Mouse (Mus musculus): ENCODE measurements at regions not wholly inside any gene's neighbourhood (a gene's known extent, or its start where the extent isn't known, plus 50 kb on each side); places are given as distances from the start of the nearest gene placed in this dataset.

- ATAC-seq (ENCODE audit: insufficient read depth, low FRiP score), result no peak
- WGBS, result 85% methylated on average over 5 of the region's 5 CpGs
- H3K4me3 ChIP-seq (replicated peaks; ENCODE audit: low read length), result no peak overlapping the region
- H3K4me1 ChIP-seq (ENCODE audit: control insufficient read depth, insufficient read depth, low read length), result no peaks in the 10 kb centered on the region
- no peak overlapping the region for H3K9ac ChIP-seq (ENCODE audit: low read length)
- H3K9me3 ChIP-seq (replicated peaks; ENCODE audit: control insufficient read depth, low read length), result no peaks in the 10 kb centered on the region
- H3K27ac ChIP-seq (ENCODE audit: low read length), result no peak overlapping the region
- H3K4me2 ChIP-seq (ENCODE audit: low read depth, low read length), result no peak overlapping the region
- H3K36me3 ChIP-seq (ENCODE audit: control insufficient read depth, insufficient read depth, low read length), result no peaks in the 10 kb centered on the region
- H3K27me3 ChIP-seq (ENCODE audit: control insufficient read depth, insufficient read depth, low read length), result no peaks in the 10 kb centered on the region
Measured at GRCm38 (mm10) chr8:92506906-92507305, 149.5 kb downstream of the Irx5 start.

GRCm38 (mm10) chr8:92515385-92515784, 158.0 kb downstream of the Irx5 start:
- no peak for ATAC-seq (ENCODE audit: insufficient read depth, low FRiP score)
- no peaks in the 10 kb centered on the region for H3K9me3 ChIP-seq (replicated peaks; ENCODE audit: control insufficient read depth, low read length)
- no peak overlapping the region for H3K4me3 ChIP-seq (replicated peaks; ENCODE audit: low read length)
- H3K4me2 ChIP-seq (ENCODE audit: low read depth, low read length), result no peak overlapping the region
- H3K4me1 ChIP-seq (ENCODE audit: control insufficient read depth, insufficient read depth, low read length), result no peaks in the 10 kb centered on the region
- H3K27ac ChIP-seq (ENCODE audit: low read length), result no peak overlapping the region
- H3K36me3 ChIP-seq (ENCODE audit: control insufficient read depth, insufficient read depth, low read length), result no peaks in the 10 kb centered on the region
- no peaks in the 10 kb centered on the region for H3K27me3 ChIP-seq (ENCODE audit: control insufficient read depth, insufficient read depth, low read length)
- H3K9ac ChIP-seq (ENCODE audit: low read length), result no peak overlapping the region
- 70% methylated on average over 2 of the region's 2 CpGs for WGBS

GRCm38 (mm10) chr8:92518031-92518430, 156.1 kb upstream of the Irx6 start:
- H3K4me3 ChIP-seq (replicated peaks; ENCODE audit: low read length), result no peak overlapping the region
- no peak overlapping the region for H3K27ac ChIP-seq (ENCODE audit: low read length)
- H3K4me2 ChIP-seq (ENCODE audit: low read depth, low read length), result no peak overlapping the region
- ATAC-seq (ENCODE audit: insufficient read depth, low FRiP score), result no peak
- no peaks in the 10 kb centered on the region for H3K4me1 ChIP-seq (ENCODE audit: control insufficient read depth, insufficient read depth, low read length)
- 81% methylated on average over 8 of the region's 8 CpGs for WGBS
- no peaks in the 10 kb centered on the region for H3K9me3 ChIP-seq (replicated peaks; ENCODE audit: control insufficient read depth, low read length)
- no peaks in the 10 kb centered on the region for H3K27me3 ChIP-seq (ENCODE audit: control insufficient read depth, insufficient read depth, low read length)
- H3K9ac ChIP-seq (ENCODE audit: low read length), result no peak overlapping the region
- no peaks in the 10 kb centered on the region for H3K36me3 ChIP-seq (ENCODE audit: control insufficient read depth, insufficient read depth, low read length)

- Histone ChIP-seq H3K36me3 (ENCODE audit: control insufficient read depth, insufficient read depth, low read length) (no peaks in the 10 kb centered on the region), H3K9me3 (replicated peaks; ENCODE audit: control insufficient read depth, low read length) (no peaks in the 10 kb centered on the region), H3K4me1 (ENCODE audit: control insufficient read depth, insufficient read depth, low read length) (no peaks in the 10 kb centered on the region), H3K4me2 (ENCODE audit: low read depth, low read length) (no peak overlapping the region), H3K27me3 (ENCODE audit: control insufficient read depth, insufficient read depth, low read length) (no peaks in the 10 kb centered on the region), H3K4me3 (replicated peaks; ENCODE audit: low read length) (no peak overlapping the region), H3K9ac (ENCODE audit: low read length) (no peak overlapping the region), H3K27ac (ENCODE audit: low read length) (no peak overlapping the region)
- 72% methylated on average over 3 of the region's 3 CpGs for WGBS
- no peak for ATAC-seq (ENCODE audit: insufficient read depth, low FRiP score)
Measured at GRCm38 (mm10) chr8:92518486-92518885, 155.6 kb upstream of the Irx6 start.

GRCm38 (mm10) chr8:92522519-92522918, 151.6 kb upstream of the Irx6 start:
- H3K27ac ChIP-seq (ENCODE audit: low read length), result no peak overlapping the region
- no peak for ATAC-seq (ENCODE audit: insufficient read depth, low FRiP score)
- H3K9ac ChIP-seq (ENCODE audit: low read length), result no peak overlapping the region

GRCm38 (mm10) chr8:92529756-92530155, 144.3 kb upstream of the Irx6 start:
- Histone ChIP-seq H3K4me3 (replicated peaks; ENCODE audit: low read length) (no peak overlapping the region), H3K27ac (ENCODE audit: low read length) (no peak overlapping the region), H3K36me3 (ENCODE audit: control insufficient read depth, insufficient read depth, low read length) (no peaks in the 10 kb centered on the region), H3K4me1 (ENCODE audit: control insufficient read depth, insufficient read depth, low read length) (no peaks in the 10 kb centered on the region), H3K9me3 (replicated peaks; ENCODE audit: control insufficient read depth, low read length) (no peaks in the 10 kb centered on the region), H3K27me3 (ENCODE audit: control insufficient read depth, insufficient read depth, low read length) (no peaks in the 10 kb centered on the region), H3K4me2 (ENCODE audit: low read depth, low read length) (no peak overlapping the region), H3K9ac (ENCODE audit: low read length) (no peak overlapping the region)
- ATAC-seq (ENCODE audit: insufficient read depth, low FRiP score), result no peak
- WGBS, result 70% methylated on average over 11 of the region's 11 CpGs

More at GRCm38 (mm10) chr8:92522519-92522918, 151.6 kb upstream of the Irx6 start:
- Histone ChIP-seq H3K36me3 (ENCODE audit: control insufficient read depth, insufficient read depth, low read length) (no peaks in the 10 kb centered on the region), H3K4me3 (replicated peaks; ENCODE audit: low read length) (no peak overlapping the region), H3K4me2 (ENCODE audit: low read depth, low read length) (no peak overlapping the region), H3K4me1 (ENCODE audit: control insufficient read depth, insufficient read depth, low read length) (no peaks in the 10 kb centered on the region), H3K9me3 (replicated peaks; ENCODE audit: control insufficient read depth, low read length) (no peaks in the 10 kb centered on the region), H3K27me3 (ENCODE audit: control insufficient read depth, insufficient read depth, low read length) (no peaks in the 10 kb centered on the region)
- WGBS, result 54% methylated on average over 6 of the region's 6 CpGs

GRCm38 (mm10) chr8:92540636-92541035, 133.5 kb upstream of the Irx6 start:
- ATAC-seq (ENCODE audit: insufficient read depth, low FRiP score), result no peak
- H3K4me1 ChIP-seq (ENCODE audit: control insufficient read depth, insufficient read depth, low read length), result no peaks in the 10 kb centered on the region
- H3K27ac ChIP-seq (ENCODE audit: low read length), result no peak overlapping the region
- H3K9ac ChIP-seq (ENCODE audit: low read length), result no peak overlapping the region
- no peaks in the 10 kb centered on the region for H3K27me3 ChIP-seq (ENCODE audit: control insufficient read depth, insufficient read depth, low read length)
- no peak overlapping the region for H3K4me3 ChIP-seq (replicated peaks; ENCODE audit: low read length)
- H3K9me3 ChIP-seq (replicated peaks; ENCODE audit: control insufficient read depth, low read length), result no peaks in the 10 kb centered on the region
- no peak overlapping the region for H3K4me2 ChIP-seq (ENCODE audit: low read depth, low read length)
- no peaks in the 10 kb centered on the region for H3K36me3 ChIP-seq (ENCODE audit: control insufficient read depth, insufficient read depth, low read length)
- WGBS, result 32% methylated on average over 2 of the region's 2 CpGs

- H3K27me3 ChIP-seq (ENCODE audit: control insufficient read depth, insufficient read depth, low read length), result no peaks in the 10 kb centered on the region
- no peak overlapping the region for H3K9ac ChIP-seq (ENCODE audit: low read length)
- H3K4me2 ChIP-seq (ENCODE audit: low read depth, low read length), result no peak overlapping the region
- WGBS, result 48% methylated on average over 17 of the region's 17 CpGs
- no peak overlapping the region for H3K27ac ChIP-seq (ENCODE audit: low read length)
- ATAC-seq (ENCODE audit: insufficient read depth, low FRiP score), result no peak
- no peaks in the 10 kb centered on the region for H3K9me3 ChIP-seq (replicated peaks; ENCODE audit: control insufficient read depth, low read length)
- no peaks in the 10 kb centered on the region for H3K36me3 ChIP-seq (ENCODE audit: control insufficient read depth, insufficient read depth, low read length)
- H3K4me1 ChIP-seq (ENCODE audit: control insufficient read depth, insufficient read depth, low read length), result no peaks in the 10 kb centered on the region
- no peak overlapping the region for H3K4me3 ChIP-seq (replicated peaks; ENCODE audit: low read length)
Measured at GRCm38 (mm10) chr8:92545347-92546059, 128.6 kb upstream of the Irx6 start.

- ATAC-seq (ENCODE audit: insufficient read depth, low FRiP score), result no peak
- H3K27ac ChIP-seq (ENCODE audit: low read length), result no peak overlapping the region
- no peak overlapping the region for H3K4me3 ChIP-seq (replicated peaks; ENCODE audit: low read length)
- no peak overlapping the region for H3K9ac ChIP-seq (ENCODE audit: low read length)
- H3K4me2 ChIP-seq (ENCODE audit: low read depth, low read length), result no peak overlapping the region
- WGBS, result 79% methylated on average over 12 of the region's 12 CpGs
- H3K4me1 ChIP-seq (ENCODE audit: control insufficient read depth, insufficient read depth, low read length), result no peaks in the 10 kb centered on the region
- H3K27me3 ChIP-seq (ENCODE audit: control insufficient read depth, insufficient read depth, low read length), result no peaks in the 10 kb centered on the region
- no peaks in the 10 kb centered on the region for H3K36me3 ChIP-seq (ENCODE audit: control insufficient read depth, insufficient read depth, low read length)
- no peaks in the 10 kb centered on the region for H3K9me3 ChIP-seq (replicated peaks; ENCODE audit: control insufficient read depth, low read length)
Measured at GRCm38 (mm10) chr8:92555140-92555539, 118.9 kb upstream of the Irx6 start.
